Mouse (Mus musculus) layer of hippocampus, postnatal 14 days (tissue): ENCODE results near the gene Slamf8. TPM values are rescaled to one million over a fixed set of nuclear protein-coding genes. Genes with fewer than 3 reads are reported as not detected.

ENCODE experiments used
- DNase-seq, 2 experiments: peaks; one replicate each; pipeline ENCODE4 v3.0.0; 2021 to 2022; ENCODE audit warnings: low spot score in 2 of 2, mixed read lengths in 1 of 2
- total RNA-seq, 2 experiments: library from RNA; stranded (reverse); gene quantifications; 2 replicates each; pipeline ENCODE4 v1.2.3; 2021

Slamf8 gene
- total RNA-seq, 2 experiments from 2014 or later: not detected

- DNase-seq: no peak
These were observed 55.3 kb downstream of the Slamf8 start for GRCm38 (mm10) chr1:172535116-172535515.

GRCm38 (mm10) chr1:172532551-172532950 lies 57.8 kb downstream of the Slamf8 start:
- DNase-seq: no peak

Other genes with a start within 250 kb of the Slamf8 start
- gene Kcnj10, start 249.4 kb downstream of the Slamf8 start, total RNA-seq: 100 to 1,000 TPM; 101 to 106 TPM
- 1 to 10 TPM; 8.9 to 9.5 TPM for gene Pigm, start 214.0 kb downstream of the Slamf8 start, total RNA-seq
- not detected for gene Slamf9, start 115.2 kb downstream of the Slamf8 start, total RNA-seq
- 1 to 10 TPM; 7.2 to 8.9 TPM for gene Igsf9, start 108.8 kb downstream of the Slamf8 start, total RNA-seq
- gene Tagln2, start 90.5 kb downstream of the Slamf8 start, total RNA-seq: 10 to 100 TPM; 14.1 to 15.6 TPM
- 1 to 10 TPM; 2.7 to 4.4 TPM for gene Cfap45, start 69.8 kb downstream of the Slamf8 start, total RNA-seq
- under 1 TPM; 0.71 to 0.74 TPM for gene Vsig8, start 34.6 kb downstream of the Slamf8 start, total RNA-seq
- gene Fcrl6, start 12.0 kb upstream of the Slamf8 start, total RNA-seq: not detected
- 1 to 10 TPM; 5.2 to 7.0 TPM for gene Dusp23, start 42.4 kb upstream of the Slamf8 start, total RNA-seq
- not detected for gene Crp, start 107.5 kb upstream of the Slamf8 start, total RNA-seq